22 mouse cellular contexts compared by ENCODE assay signal in genomic region chr13:4656277-4657146, GRCm38 (mm10). TPM values are rescaled to one million over a fixed set of nuclear protein-coding genes. Genes with fewer than 3 reads are reported as not detected.
DNase-seq lines count a peak whose midpoint lies in the region; ATAC-seq and TF ChIP-seq lines count a peak whose summit lies in the region.
"Had no signal": no experiment of that assay in that cellular context is flagged by ENCODE, and none has a peak within 500 bp of the region (broad histone marks: within the 10 kb centered on the region; RNA-seq: fewer than 3 reads in every experiment).

No protein-coding gene starts in this region.

- H3K27ac ChIP-seq in forebrain, postnatal 0 days (ENCODE audit: low read depth, low read length): no peak overlapping the region
- H3K27ac ChIP-seq in forebrain, embryonic 13.5 days: no peak overlapping the region
- no peak overlapping the region for H3K27ac ChIP-seq in hindbrain, embryonic 16.5 days (ENCODE audit: low read depth, low read length)
- H3K27ac ChIP-seq in hindbrain, embryonic 10.5 days: no peak overlapping the region
- H3K27ac ChIP-seq in midbrain, embryonic 16.5 days (ENCODE audit: low read length): no peak overlapping the region
- H3K27ac ChIP-seq: embryonic facial prominence, embryonic 15.5 days; gastrocnemius, adult 2 months; hindbrain, embryonic 14.5 days; kidney, embryonic 15.5 days; limb, embryonic 13.5 days; liver, embryonic 13.5 days had no signal

- H3K36me3 ChIP-seq in forebrain, postnatal 0 days (ENCODE audit: insufficient read depth): no peaks in the 10 kb centered on the region
- H3K36me3 ChIP-seq in forebrain, embryonic 13.5 days (ENCODE audit: poor library complexity, severe bottlenecking): no peaks in the 10 kb centered on the region
- no peaks in the 10 kb centered on the region for H3K36me3 ChIP-seq in hindbrain, embryonic 16.5 days (ENCODE audit: control insufficient read depth, insufficient read depth, low read length)
- no peaks in the 10 kb centered on the region for H3K36me3 ChIP-seq in hindbrain, embryonic 10.5 days
- H3K36me3 ChIP-seq in midbrain, embryonic 16.5 days (ENCODE audit: control insufficient read depth, insufficient read depth, low read length): no peaks in the 10 kb centered on the region
- H3K36me3 ChIP-seq: embryonic facial prominence, embryonic 15.5 days; kidney, embryonic 15.5 days; limb, embryonic 13.5 days; liver, embryonic 13.5 days had no signal

- H3K4me2 ChIP-seq in forebrain, postnatal 0 days (ENCODE audit: low read depth): no peak overlapping the region
- no peak overlapping the region for H3K4me2 ChIP-seq in forebrain, embryonic 13.5 days
- no peak overlapping the region for H3K4me2 ChIP-seq in hindbrain, embryonic 16.5 days (ENCODE audit: low read length)
- H3K4me2 ChIP-seq in midbrain, embryonic 16.5 days (ENCODE audit: low read length): 0 out of 2 replicates have a peak overlapping the region, but pooled peaks have one; percentile 5
- H3K4me2 ChIP-seq: embryonic facial prominence, embryonic 15.5 days; hindbrain, embryonic 14.5 days; kidney, embryonic 15.5 days; limb, embryonic 13.5 days; liver, embryonic 13.5 days; lung, embryonic 14.5 days had no signal

- no peaks in the 10 kb centered on the region for H3K27me3 ChIP-seq in forebrain, postnatal 0 days (ENCODE audit: insufficient read depth, low read length)
- H3K27me3 ChIP-seq in forebrain, embryonic 13.5 days: no peaks in the 10 kb centered on the region
- no peaks in the 10 kb centered on the region for H3K27me3 ChIP-seq in hindbrain, embryonic 16.5 days (replicated peaks; ENCODE audit: control insufficient read depth, insufficient read depth, low read length)
- no peaks in the 10 kb centered on the region for H3K27me3 ChIP-seq in hindbrain, embryonic 10.5 days (ENCODE audit: insufficient read depth, poor library complexity, severe bottlenecking)
- no peaks in the 10 kb centered on the region for H3K27me3 ChIP-seq in midbrain, embryonic 16.5 days (ENCODE audit: control insufficient read depth, insufficient read depth, low read depth, low read length)
- H3K27me3 ChIP-seq: embryonic facial prominence, embryonic 15.5 days; kidney, embryonic 15.5 days; limb, embryonic 13.5 days; liver, embryonic 13.5 days had no signal

- H3K4me1 ChIP-seq in forebrain, postnatal 0 days (ENCODE audit: insufficient read depth): no peaks in the 10 kb centered on the region
- H3K4me1 ChIP-seq in forebrain, embryonic 13.5 days: no peaks in the 10 kb centered on the region
- H3K4me1 ChIP-seq in hindbrain, embryonic 16.5 days (ENCODE audit: control insufficient read depth, insufficient read depth, low read depth, low read length): no peaks in the 10 kb centered on the region
- no peaks in the 10 kb centered on the region for H3K4me1 ChIP-seq in hindbrain, embryonic 10.5 days (replicated peaks)
- no peaks in the 10 kb centered on the region for H3K4me1 ChIP-seq in midbrain, embryonic 16.5 days (ENCODE audit: control insufficient read depth, insufficient read depth, low read length)
- H3K4me1 ChIP-seq: embryonic facial prominence, embryonic 15.5 days; kidney, embryonic 15.5 days; limb, embryonic 13.5 days; liver, embryonic 13.5 days had no signal

- H3K9ac ChIP-seq in forebrain, postnatal 0 days: no peak overlapping the region
- no peak overlapping the region for H3K9ac ChIP-seq in forebrain, embryonic 13.5 days
- H3K9ac ChIP-seq in hindbrain, embryonic 16.5 days (ENCODE audit: low read depth, low read length): no peak overlapping the region
- H3K9ac ChIP-seq in midbrain, embryonic 16.5 days (ENCODE audit: low read depth, low read length): no peak overlapping the region
- H3K9ac ChIP-seq: embryonic facial prominence, embryonic 15.5 days; hindbrain, embryonic 14.5 days; kidney, embryonic 15.5 days; limb, embryonic 13.5 days; liver, embryonic 13.5 days; lung, embryonic 14.5 days had no signal

- TF ChIP-seq CTCF in forebrain, postnatal 0 days (IDR thresholded peaks at IDR 0.05; ENCODE audit: low read depth): no peak

- no peaks in the 10 kb centered on the region for H3K9me3 ChIP-seq in forebrain, postnatal 0 days (ENCODE audit: low read length)
- H3K9me3 ChIP-seq in forebrain, embryonic 13.5 days (replicated peaks): 0 out of 2 replicates have a peak, but pooled peaks cover 3% of the 10 kb centered on the region
- no peaks in the 10 kb centered on the region for H3K9me3 ChIP-seq in hindbrain, embryonic 16.5 days (ENCODE audit: control insufficient read depth, low read length)
- H3K9me3 ChIP-seq in hindbrain, embryonic 10.5 days: 0 out of 2 replicates have a peak, but pooled peaks cover 2% of the 10 kb centered on the region
- H3K9me3 ChIP-seq in midbrain, embryonic 16.5 days (replicated peaks; ENCODE audit: control insufficient read depth, low read length, poor library complexity, severe bottlenecking): 0 out of 2 replicates have a peak, but pooled peaks cover 5% of the 10 kb centered on the region
- H3K9me3 ChIP-seq: embryonic facial prominence, embryonic 15.5 days; limb, embryonic 13.5 days; liver, embryonic 13.5 days had no signal

- no peak overlapping the region for H3K4me3 ChIP-seq in forebrain, postnatal 0 days (ENCODE audit: low read depth, low read length)
- H3K4me3 ChIP-seq in forebrain, embryonic 13.5 days: no peak overlapping the region
- H3K4me3 ChIP-seq in hindbrain, embryonic 16.5 days (ENCODE audit: low read length): no peak overlapping the region
- H3K4me3 ChIP-seq in hindbrain, embryonic 10.5 days: no peak overlapping the region
- no peak overlapping the region for H3K4me3 ChIP-seq in midbrain, embryonic 16.5 days (ENCODE audit: low read depth, low read length)
- H3K4me3 ChIP-seq: embryonic facial prominence, embryonic 15.5 days; gastrocnemius, adult 2 months; kidney, embryonic 15.5 days; limb, embryonic 13.5 days; liver, embryonic 13.5 days had no signal

- no peak for DNase-seq in forebrain, postnatal 0 days
- DNase-seq in hindbrain, embryonic 10.5 days (ENCODE audit: low spot score): no peak
- peak; percentile 36 to 39 for DNase-seq in right cerebral cortex, postnatal 10 days (ENCODE audit: low spot score in 2 of 2)
- no peak for DNase-seq in right cerebral cortex, postnatal 36 days (ENCODE audit: low spot score in 2 of 2)
- DNase-seq in left cerebral cortex, adult 8-10 months (ENCODE audit: low spot score in 2 of 2): no peak
- DNase-seq: adrenal gland, postnatal 14 days; cerebellum, adult 11 months; cerebellum, postnatal 25 days; gastrocnemius, adult 2 months; kidney, postnatal 4 days; liver, embryonic 13.5 days; lung, embryonic 14.5 days; lung, postnatal 4 days had no signal

- WGBS in forebrain, postnatal 0 days: 70% methylated on average over 16 of the region's 16 CpGs
- 83% methylated on average over 16 of the region's 16 CpGs for WGBS in forebrain, embryonic 13.5 days
- 76% methylated on average over 16 of the region's 16 CpGs for WGBS in hindbrain, embryonic 16.5 days
- WGBS in hindbrain, embryonic 10.5 days: 93% methylated on average over 16 of the region's 16 CpGs
- WGBS in midbrain, embryonic 16.5 days: 65% methylated on average over 16 of the region's 16 CpGs

- 0 out of 2 replicates have a peak, but pooled peaks have one; percentile 12 for ATAC-seq in forebrain, postnatal 0 days
- ATAC-seq in forebrain, embryonic 13.5 days: no peak
- ATAC-seq in hindbrain, embryonic 16.5 days: peak; percentile 30; the same call in 1 of the 2 replicates
- peak; percentile 84 for ATAC-seq in midbrain, embryonic 16.5 days
- ATAC-seq: intestine, postnatal 0 days; Patski had no signal

RNA-seq across cellular contexts. Expression of gene Akr1e1, which starts 47.5 kb away (rescaled TPM):
- 10.0 and 10.2 TPM in 2 replicates for total RNA-seq in forebrain, postnatal 0 days (2014; rRNA removed)
- 31.8 and 34.9 TPM in 2 replicates for polyA plus RNA-seq in forebrain, postnatal 0 days (2015; fragmentation: Nextera tagmentation; extraction: Ambion mirVana)
- 44.7 and 58.0 TPM in 2 replicates for polyA plus RNA-seq in forebrain, embryonic 13.5 days (2015; fragmentation: Nextera tagmentation; extraction: Ambion mirVana)
- polyA plus RNA-seq in hindbrain, embryonic 16.5 days (2015; fragmentation: Nextera tagmentation; extraction: Ambion mirVana): 45.3 and 47.9 TPM in 2 replicates
- 55.5 and 61.7 TPM in 2 replicates for polyA plus RNA-seq in hindbrain, embryonic 10.5 days (2016; fragmentation: Nextera tagmentation; extraction: Ambion mirVana)
- 41.2 and 42.3 TPM in 2 replicates for polyA plus RNA-seq in midbrain, embryonic 16.5 days (2015; fragmentation: Nextera tagmentation; extraction: Ambion mirVana)
- total RNA-seq in left cerebral cortex, adult 8-10 months (2022): 10 to 100 TPM; 15.4 to 28.6 (median 22.3) TPM

Comparison
In these comparisons a context has a peak if more than half of its experiments do, and no peak if none do; other contexts are left out.
1. DNase-seq: peak in right cerebral cortex, postnatal 10 days (2 of 2); none in forebrain, postnatal 0 days (single experiment), hindbrain, embryonic 10.5 days (single experiment), right cerebral cortex, postnatal 36 days (0 of 2) and left cerebral cortex, adult 8-10 months (0 of 2).